Mouse (Mus musculus) myocyte (in vitro differentiated cells): ENCODE measurements around the gene Gm28042. TPM values are rescaled to one million over a fixed set of nuclear protein-coding genes. Genes with fewer than 3 reads are reported as not detected.

Source experiments
- H3K27me3 ChIP-seq: one replicate; pipeline ENCODE4 v1.6.1; 2011; ENCODE audit not compliant: control insufficient read depth, insufficient read depth, insufficient read length
- H3K36me3 ChIP-seq: one replicate; pipeline ENCODE4 v1.6.1; 2011; ENCODE audit not compliant: control insufficient read depth, insufficient read depth
- H3K4me2 ChIP-seq: one replicate; pipeline ENCODE4 v1.6.1; 2011; ENCODE audit warnings: low read depth, control low read depth
- H3K4me3 ChIP-seq: one replicate; pipeline ENCODE4 v1.5.1; 2011; ENCODE audit warnings: mild to moderate bottlenecking, control low read depth, moderate library complexity
- H3K79me2 ChIP-seq: one replicate; pipeline ENCODE4 v1.6.1; 2011; ENCODE audit not compliant: control insufficient read depth, insufficient read depth
- H3ac ChIP-seq: one replicate; pipeline ENCODE4 v1.6.1; 2011; ENCODE audit not compliant: control insufficient read depth, insufficient read length
- CEBPB ChIP-seq: IDR thresholded peaks from 2 replicates; pipeline ENCODE4 v1.6.1; 2011; ENCODE audit warnings: mild to moderate bottlenecking, moderate library complexity; ENCODE audit not compliant: poor library complexity, insufficient read depth, severe bottlenecking
- E2F4 ChIP-seq: IDR thresholded peaks from one replicate; pipeline ENCODE4 v1.6.1; 2011; ENCODE audit warnings: mild to moderate bottlenecking, control low read depth, moderate library complexity; ENCODE audit not compliant: insufficient read depth
- MAX ChIP-seq: IDR thresholded peaks from one replicate; pipeline ENCODE4 v1.6.1; 2011; ENCODE audit warnings: low read depth, mild to moderate bottlenecking, control low read depth
- MYOD1 ChIP-seq, 3 experiments: IDR thresholded peaks; one replicate each; pipeline ENCODE4 v1.6.1; 2011; ENCODE audit warnings: control low read depth in 2 of 3, low read depth in 2 of 3, mild to moderate bottlenecking in 2 of 3, moderate library complexity in 1 of 3; ENCODE audit not compliant: insufficient read length in 2 of 3, control insufficient read depth in 1 of 3
- MYOG ChIP-seq, 3 experiments: IDR thresholded peaks; one replicate each; pipeline ENCODE4 v1.6.1; 2011; ENCODE audit warnings: control low read depth in 2 of 3, low read depth in 2 of 3, mild to moderate bottlenecking in 2 of 3; ENCODE audit not compliant: insufficient read length in 2 of 3, control insufficient read depth in 1 of 3, insufficient read depth in 1 of 3
- POLR2A ChIP-seq: IDR thresholded peaks from one replicate; pipeline ENCODE4 v1.6.1; 2011; ENCODE audit warnings: low read depth, mild to moderate bottlenecking, control low read depth, moderate library complexity; ENCODE audit not compliant: insufficient read length
- POLR2AphosphoS2 ChIP-seq: IDR thresholded peaks from one replicate; pipeline ENCODE4 v1.6.1; 2011; ENCODE audit warnings: low read depth, control low read depth; ENCODE audit not compliant: insufficient read length
- REST ChIP-seq: IDR thresholded peaks from one replicate; pipeline ENCODE4 v1.6.1; 2011; ENCODE audit warnings: mild to moderate bottlenecking, control low read depth, moderate library complexity; ENCODE audit not compliant: insufficient read depth, insufficient read length
- SRF ChIP-seq: IDR thresholded peaks from one replicate; pipeline ENCODE4 v1.6.1; 2011; ENCODE audit warnings: low read depth; ENCODE audit not compliant: control insufficient read depth, insufficient read length
- TCF12 ChIP-seq: IDR thresholded peaks from one replicate; pipeline ENCODE4 v1.6.1; 2011; ENCODE audit warnings: mild to moderate bottlenecking, control low read depth; ENCODE audit not compliant: poor library complexity, insufficient read depth, severe bottlenecking
- TCF3 ChIP-seq: IDR thresholded peaks from one replicate; pipeline ENCODE4 v1.6.1; 2011; ENCODE audit warnings: low read depth, control low read depth; ENCODE audit not compliant: insufficient read length
- USF1 ChIP-seq: IDR thresholded peaks from one replicate; pipeline ENCODE4 v1.6.1; 2011; ENCODE audit warnings: low read depth, mild to moderate bottlenecking, control low read depth, moderate library complexity
- polyA plus RNA-seq: library from polyadenylated mRNA; unstranded; fragments of >200 nt; fragmentation: generic; extraction: Trizol; gene quantifications from one replicate; pipeline ENCODE4 v1.2.1, GENCODE M21; 2012; ENCODE audit warnings: missing spikeins

The Gm28042 gene
- polyA plus RNA-seq, 1 experiment = 1.1 TPM

DNA sequence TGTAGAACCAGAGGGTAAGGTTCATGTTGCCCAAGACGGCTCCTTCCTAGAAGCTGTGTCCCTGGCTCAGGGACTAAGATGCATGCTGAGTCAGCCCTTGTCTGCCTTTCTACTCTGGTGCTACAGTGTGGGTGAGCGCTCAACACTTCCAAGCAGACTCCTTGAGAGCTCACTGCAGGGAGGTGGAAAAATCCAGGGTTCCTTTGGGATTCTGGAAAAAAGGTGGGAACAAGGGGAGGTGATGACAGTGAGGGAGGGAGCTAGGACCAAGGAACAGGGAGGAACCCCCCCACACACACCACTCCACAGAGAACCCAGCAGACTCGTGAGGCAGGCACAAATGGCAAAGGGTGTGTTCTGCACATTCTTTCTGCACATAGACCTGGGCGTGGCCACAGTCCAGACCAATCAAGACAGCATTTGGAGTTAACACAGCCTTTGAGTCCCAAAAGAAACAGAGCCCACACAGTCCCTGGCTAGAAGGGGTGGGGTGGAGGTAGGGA lies 16.9 kb downstream of the Gm28042 start:
- Histone ChIP-seq H3K27me3 (peaks cover 18% of the 10 kb centered on the region), H3K36me3 (no peaks in the 10 kb centered on the region), H3ac (no peak overlapping the region), H3K4me3 (no peak overlapping the region), H3K79me2 (no peaks in the 10 kb centered on the region), H3K4me2 (no peak overlapping the region)
- TF ChIP-seq MAX = no peak
- TF ChIP-seq TCF12 = no peak
- no peak for TF ChIP-seq SRF
- TF ChIP-seq MYOG (IDR thresholded peaks at IDR 0.05; ENCODE audit: control insufficient read depth in 1 of 3, insufficient read depth in 1 of 3, insufficient read length in 2 of 3, low read depth in 2 of 3) = peak in 1 of 3 experiments; percentile 18

DNA sequence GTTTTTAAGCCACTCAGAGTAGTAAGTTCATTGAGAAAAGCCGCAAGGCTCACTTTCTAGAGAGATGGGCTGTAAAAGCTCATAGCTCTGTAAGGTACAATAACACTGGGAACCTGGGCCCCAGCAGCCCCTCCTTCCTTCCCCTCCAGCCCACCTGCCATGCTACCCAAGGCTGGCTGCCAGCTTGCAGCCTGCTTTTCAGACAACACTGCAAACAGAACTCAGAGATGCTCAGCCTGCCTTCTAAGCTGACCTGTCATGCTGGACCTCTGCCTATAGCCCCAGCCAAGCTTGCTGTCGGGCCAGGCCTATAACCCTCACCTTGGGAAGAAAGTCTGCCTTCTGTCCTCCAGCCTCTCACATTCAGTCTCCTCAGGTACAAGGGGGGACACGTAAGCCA lies 17.4 kb downstream of the Gm28042 start:
- Histone ChIP-seq H3K79me2 (no peaks in the 10 kb centered on the region), H3ac (no peak overlapping the region), H3K36me3 (no peaks in the 10 kb centered on the region), H3K27me3 (peaks cover 23% of the 10 kb centered on the region), H3K4me3 (no peak overlapping the region), H3K4me2 (no peak overlapping the region)
- no peak for TF ChIP-seq E2F4
- TF ChIP-seq CEBPB = no peak
- no peak for TF ChIP-seq REST
- no peak for TF ChIP-seq SRF
- TF ChIP-seq POLR2A = no peak
- TF ChIP-seq USF1 = no peak
- no peak for TF ChIP-seq MYOG (IDR thresholded peaks at IDR 0.05; ENCODE audit: control insufficient read depth in 1 of 3, insufficient read depth in 1 of 3, insufficient read length in 2 of 3, low read depth in 2 of 3)
- no peak for TF ChIP-seq MYOD1 (IDR thresholded peaks at IDR 0.05; ENCODE audit: control insufficient read depth in 1 of 3, insufficient read length in 2 of 3, low read depth in 2 of 3)
- TF ChIP-seq TCF3 = no peak
- TF ChIP-seq MAX = no peak
- no peak for TF ChIP-seq TCF12
- TF ChIP-seq POLR2AphosphoS2 = no peak

- Histone ChIP-seq H3K36me3 (no peaks in the 10 kb centered on the region), H3K4me3 (no peak overlapping the region), H3K27me3 (peaks cover 35% of the 10 kb centered on the region), H3K4me2 (no peak overlapping the region), H3ac (no peak overlapping the region), H3K79me2 (no peaks in the 10 kb centered on the region)
- TF ChIP-seq POLR2A (no peak), TCF3 (no peak), MYOD1 (IDR thresholded peaks at IDR 0.05; ENCODE audit: control insufficient read depth in 1 of 3, insufficient read length in 2 of 3, low read depth in 2 of 3) (no peak), POLR2AphosphoS2 (no peak), SRF (no peak), REST (no peak), MYOG (IDR thresholded peaks at IDR 0.05; ENCODE audit: control insufficient read depth in 1 of 3, insufficient read depth in 1 of 3, insufficient read length in 2 of 3, low read depth in 2 of 3) (no peak), MAX (no peak), TCF12 (no peak), E2F4 (no peak), CEBPB (no peak), USF1 (no peak)
Observed at GRCm38 (mm10) chr2:120046486-120047310, 19.4 kb downstream of the Gm28042 start.

- no peaks in the 10 kb centered on the region for H3K79me2 ChIP-seq
- H3K4me3 ChIP-seq = no peak overlapping the region
- H3ac ChIP-seq = no peak overlapping the region
- H3K27me3 ChIP-seq = peaks cover 39% of the 10 kb centered on the region
- no peak overlapping the region for H3K4me2 ChIP-seq
- H3K36me3 ChIP-seq = no peaks in the 10 kb centered on the region
- peak in 2 of 3 experiments; percentile 32 to 60 for TF ChIP-seq MYOG (IDR thresholded peaks at IDR 0.05; ENCODE audit: control insufficient read depth in 1 of 3, insufficient read depth in 1 of 3, insufficient read length in 2 of 3, low read depth in 2 of 3)
- TF ChIP-seq MYOD1 (IDR thresholded peaks at IDR 0.05; ENCODE audit: control insufficient read depth in 1 of 3, insufficient read length in 2 of 3, low read depth in 2 of 3) = peak in 1 of 3 experiments; percentile 63
- TF ChIP-seq REST = no peak
- TF ChIP-seq USF1 = no peak
- no peak for TF ChIP-seq MAX
- TF ChIP-seq E2F4 = no peak
- no peak for TF ChIP-seq CEBPB
- TF ChIP-seq POLR2AphosphoS2 = no peak
- no peak for TF ChIP-seq SRF
- no peak for TF ChIP-seq POLR2A
- no peak for TF ChIP-seq TCF3
- no peak for TF ChIP-seq TCF12
Observed at GRCm38 (mm10) chr2:120048173-120048572, 20.9 kb downstream of the Gm28042 start.
